Mouse (Mus musculus) layer of hippocampus, adult 8-10 months (tissue): Measurements from ENCODE around the gene Dnlz. TPM values are rescaled to one million over a fixed set of nuclear protein-coding genes. Genes with fewer than 3 reads are reported as not detected.

ENCODE experiments used
- DNase-seq, 2 experiments: peaks; one replicate each; pipeline ENCODE4 v3.0.0; 2022; ENCODE audit warnings: low spot score in 2 of 2
- total RNA-seq, 4 experiments: library from RNA; stranded (reverse); gene quantifications; 2 replicates each; pipeline ENCODE4 v1.2.4; 2022

Gene Dnlz
- total RNA-seq, 4 experiments from 2014 or later: 22.4 to 27.7 (median 24.8) TPM

DNA sequence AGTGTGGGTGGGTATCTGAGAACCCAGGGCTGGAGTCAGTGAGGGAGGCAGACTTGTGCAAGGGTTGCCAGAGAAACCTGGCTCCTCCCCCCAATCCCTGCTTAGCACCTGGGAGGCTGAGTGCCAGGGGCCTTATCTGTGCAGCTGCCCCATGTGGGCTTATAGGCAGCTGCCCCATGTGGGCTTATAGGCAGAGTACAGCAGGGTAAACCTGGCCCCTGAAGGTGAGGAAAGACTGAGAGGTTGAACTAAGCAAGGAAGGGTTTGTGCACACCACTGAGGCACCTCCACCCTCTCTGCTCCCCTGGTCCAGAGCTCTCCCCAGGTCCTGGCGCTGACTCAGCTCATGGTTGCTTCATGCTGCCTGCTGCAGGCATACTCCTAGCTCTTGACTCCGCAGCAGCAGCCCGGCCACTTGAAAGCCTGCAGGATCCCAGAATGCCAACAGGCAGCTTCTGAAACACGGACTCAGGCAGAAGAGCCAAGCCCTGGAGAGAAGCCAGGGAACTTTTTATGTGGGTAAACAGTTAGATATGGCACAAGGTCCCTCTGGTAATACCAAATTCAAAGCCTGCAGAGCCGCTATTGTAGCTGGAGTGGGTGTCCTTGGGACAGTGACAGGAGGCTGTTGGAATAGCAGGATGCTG is 51.6 kb downstream of the Dnlz start:
- DNase-seq: peak in 1 of 2 experiments; percentile 36

DNA sequence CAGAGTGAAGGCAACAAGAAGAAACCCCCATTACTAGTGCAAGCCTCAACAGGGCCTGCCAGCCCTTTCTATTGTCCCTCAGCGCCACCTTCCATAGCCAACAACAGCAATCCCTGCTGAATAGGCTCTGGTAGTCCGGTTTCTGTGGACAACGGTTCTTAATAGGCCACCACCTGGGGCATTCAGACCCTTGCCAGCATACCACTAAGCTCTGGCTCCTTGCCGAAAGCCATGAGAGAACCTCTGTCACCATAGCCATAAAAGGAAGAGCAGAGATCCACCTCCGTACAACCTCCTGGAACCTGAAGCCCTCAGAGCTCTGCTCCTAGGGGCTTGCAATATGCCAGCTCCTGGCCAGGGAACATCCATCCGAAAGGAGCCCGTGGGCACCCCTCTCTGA is 52.6 kb downstream of the Dnlz start:
- no peak for DNase-seq

DNA sequence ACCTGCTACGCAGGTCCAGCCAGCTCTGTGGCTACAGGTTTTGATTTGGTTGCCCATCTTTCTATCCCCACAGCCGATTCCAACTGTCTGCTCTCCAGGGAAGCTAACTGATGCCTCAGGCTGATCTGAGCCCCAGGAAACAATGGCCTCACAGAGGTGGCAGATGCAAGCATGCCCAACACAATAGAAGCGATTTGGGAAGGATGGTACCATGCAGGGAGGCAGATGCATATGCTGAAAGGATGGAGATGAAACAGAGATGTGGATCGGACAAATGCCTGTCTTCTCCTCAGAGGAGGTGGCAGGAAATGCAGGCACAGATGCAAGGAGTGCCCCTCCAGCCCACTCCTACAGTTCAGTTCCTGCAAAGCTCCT is 53.1 kb downstream of the Dnlz start:
- DNase-seq: no peak

DNA sequence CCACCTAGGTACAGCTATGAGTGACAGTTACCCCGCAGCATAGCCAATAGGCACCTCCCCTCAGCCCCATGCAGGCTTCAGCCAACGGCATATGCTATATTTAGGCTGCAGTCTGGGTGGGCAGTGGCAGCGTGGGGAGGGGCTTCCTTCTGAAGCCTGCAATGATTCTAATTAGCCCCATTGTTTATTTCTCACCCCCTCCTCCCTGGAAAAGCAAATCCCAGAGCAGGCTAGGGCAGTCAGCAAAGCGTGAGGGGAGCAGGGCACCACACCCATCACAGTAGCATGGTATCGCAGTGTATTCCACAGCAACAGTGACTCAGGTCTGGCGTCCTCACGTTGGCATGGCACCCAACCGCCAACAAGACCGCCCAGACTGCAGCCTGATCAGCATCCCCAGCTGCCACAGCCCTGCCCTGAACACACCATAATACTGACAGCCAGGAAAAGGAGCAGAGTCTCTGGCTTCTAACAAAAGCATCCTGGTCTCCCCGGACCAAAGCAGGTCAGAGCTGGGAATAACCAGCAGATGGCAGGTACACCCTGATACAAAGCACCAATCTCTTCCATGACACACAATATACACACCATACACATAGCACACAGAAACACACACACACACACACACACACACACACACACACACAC is 53.6 kb downstream of the Dnlz start:
- peak; percentile 80 to 82 for DNase-seq

Other genes with a start within 250 kb of the Dnlz start
- gene Nacc2, start 228.9 kb downstream of the Dnlz start, total RNA-seq: 10 to 100 TPM; 64.1 to 75.4 (median 65.3) TPM
- gene Lhx3, start 143.8 kb downstream of the Dnlz start, total RNA-seq: under 1 TPM in 3 of 4 experiments, not detected in 1; 0.27 to 0.53 (median 0.31) TPM
- gene Qsox2, start 114.6 kb downstream of the Dnlz start, total RNA-seq: 10 to 100 TPM; 22.9 to 26.5 (median 24.9) TPM
- 1 to 10 TPM in 3 of 4 experiments, under 1 TPM in 1; 0.47 to 1.9 (median 1.5) TPM for gene Ccdc187, start 57.6 kb downstream of the Dnlz start, total RNA-seq
- gene Gpsm1, start 36.6 kb downstream of the Dnlz start, total RNA-seq: 10 to 100 TPM; 44.1 to 48.7 (median 45.6) TPM
- gene Card9, start 8.8 kb upstream of the Dnlz start, total RNA-seq: 1 to 10 TPM; 1.6 to 6.1 (median 4.1) TPM
- gene Snapc4, start 28.5 kb upstream of the Dnlz start, total RNA-seq: 10 to 100 TPM; 72.9 to 86.2 (median 82.1) TPM
- 100 to 1,000 TPM; 125 to 165 (median 148) TPM for gene Entr1, start 37.2 kb upstream of the Dnlz start, total RNA-seq
- gene Pmpca, start 37.2 kb upstream of the Dnlz start, total RNA-seq: 10 to 100 TPM; 87.2 to 97.4 (median 91.3) TPM
- gene Inpp5e, start 57.1 kb upstream of the Dnlz start, total RNA-seq: 10 to 100 TPM; 23.9 to 27.9 (median 25.8) TPM
- gene Sec16a, start 93.1 kb upstream of the Dnlz start, total RNA-seq: 10 to 100 TPM; 48.2 to 56.5 (median 54.5) TPM
- gene Notch1, start 164.6 kb upstream of the Dnlz start, total RNA-seq: 10 to 100 TPM; 31.0 to 36.2 (median 34.2) TPM
- gene Egfl7, start 227.9 kb upstream of the Dnlz start, total RNA-seq: 10 to 100 TPM; 62.4 to 90.7 (median 72.7) TPM
- not detected for gene Gm20532, start 234.5 kb upstream of the Dnlz start, total RNA-seq